Mouse (Mus musculus) neural tube, embryonic 11.5 days (tissue): ENCODE data around the gene Wdr91. TPM values are rescaled to one million over a fixed set of nuclear protein-coding genes. Genes with fewer than 3 reads are reported as not detected.

ENCODE experiments used
- ATAC-seq: fragments of 200-750 bp; cut with Nextera tagmentation; 2 replicates; pipeline ENCODE4 v1.8.0; 2017; ENCODE audit warnings: moderate number of reproducible peaks, mild to moderate bottlenecking, moderate TSS enrichment, moderate library complexity; ENCODE audit not compliant: insufficient read depth, low FRiP score, low TSS enrichment
- DNase-seq: peaks from one replicate; pipeline ENCODE4 v3.0.0-alpha.2; 2015; ENCODE audit warnings: low spot score
- H3K27ac ChIP-seq: fragments of 300-500 bp; sonication (generic); 2 replicates; pipeline ENCODE4 v1.5.1; 2014; ENCODE audit warnings: low read depth, mild to moderate bottlenecking, low read length
- H3K27me3 ChIP-seq: fragments of 300-500 bp; sonication (generic); 2 replicates; pipeline ENCODE4 v1.6.1; 2014; ENCODE audit warnings: mild to moderate bottlenecking, low read length, mixed read lengths; ENCODE audit not compliant: control insufficient read depth, insufficient read depth
- H3K36me3 ChIP-seq: fragments of 300-500 bp; sonication (generic); 2 replicates; pipeline ENCODE4 v1.6.1; 2014; ENCODE audit warnings: mild to moderate bottlenecking, low read length, moderate library complexity, mixed read lengths; ENCODE audit not compliant: control insufficient read depth, insufficient read depth
- H3K4me1 ChIP-seq: fragments of 300-500 bp; sonication (generic); 2 replicates; pipeline ENCODE4 v1.6.1; 2014; ENCODE audit warnings: low read length, mixed read lengths; ENCODE audit not compliant: control insufficient read depth, insufficient read depth
- H3K4me2 ChIP-seq: fragments of 300-500 bp; sonication (generic); 2 replicates; pipeline ENCODE4 v1.6.1; 2014; ENCODE audit warnings: low read depth, mild to moderate bottlenecking, moderate library complexity
- H3K4me3 ChIP-seq: fragments of 300-500 bp; sonication (generic); 2 replicates; pipeline ENCODE4 v1.5.1; 2014; ENCODE audit warnings: low read depth, low read length
- H3K9ac ChIP-seq: fragments of 300-500 bp; sonication (generic); 2 replicates; pipeline ENCODE4 v1.6.1; 2014; ENCODE audit warnings: mild to moderate bottlenecking, low read length
- H3K9me3 ChIP-seq: fragments of 300-500 bp; sonication (generic); 2 replicates; pipeline ENCODE4 v1.6.1; 2016; ENCODE audit warnings: low read length; ENCODE audit not compliant: control insufficient read depth
- WGBS: fragments of 180-500 bp; shearing (Covaris S2); extraction: QIAGEN DNeasy Blood & Tissue Kit; methylation state at CpG from one replicate; pipeline ENCODE4 v1.1.7; 2014; 5-methylcytosine and 5-hydroxymethylcytosine counted together
- polyA plus RNA-seq: library from polyadenylated mRNA; unstranded; fragments of >200 nt; fragmentation: Nextera tagmentation; extraction: Ambion mirVana; gene quantifications from 2 replicates; pipeline ENCODE4 v1.2.1, GENCODE M21; 2014

Gene Wdr91
- polyA plus RNA-seq, 1 experiment from 2014 or later, result 11.0 TPM

DNA sequence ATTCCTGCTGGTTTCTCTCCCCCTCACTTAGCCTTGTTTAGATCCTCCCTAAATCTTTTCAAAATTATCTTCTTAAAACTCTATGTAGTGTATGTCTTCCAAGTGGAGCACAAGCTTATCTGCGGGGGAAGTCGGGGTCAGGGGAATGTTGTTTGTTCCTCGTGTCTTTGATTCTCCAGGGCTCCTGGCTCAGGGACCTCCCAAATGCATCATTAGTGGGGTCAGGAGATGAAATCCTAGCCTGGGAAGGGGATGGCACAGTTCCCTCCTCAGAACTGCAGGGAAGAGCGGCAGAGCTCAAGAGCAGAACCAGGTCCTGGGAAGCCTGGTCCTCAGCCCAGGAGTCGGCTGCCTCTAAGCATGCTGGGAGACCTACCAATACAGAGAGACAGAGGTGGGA is 45.5 kb downstream of the Wdr91 start:
- H3K4me2 ChIP-seq, result no peak overlapping the region
- H3K4me1 ChIP-seq, result no peaks in the 10 kb centered on the region
- no peak overlapping the region for H3K27ac ChIP-seq
- no peak for ATAC-seq
- WGBS, result 68% methylated on average over 5 of the region's 5 CpGs
- no peaks in the 10 kb centered on the region for H3K9me3 ChIP-seq
- no peak overlapping the region for H3K4me3 ChIP-seq
- no peak overlapping the region for H3K9ac ChIP-seq
- H3K36me3 ChIP-seq, result no peaks in the 10 kb centered on the region
- no peak for DNase-seq
- no peaks in the 10 kb centered on the region for H3K27me3 ChIP-seq

DNA sequence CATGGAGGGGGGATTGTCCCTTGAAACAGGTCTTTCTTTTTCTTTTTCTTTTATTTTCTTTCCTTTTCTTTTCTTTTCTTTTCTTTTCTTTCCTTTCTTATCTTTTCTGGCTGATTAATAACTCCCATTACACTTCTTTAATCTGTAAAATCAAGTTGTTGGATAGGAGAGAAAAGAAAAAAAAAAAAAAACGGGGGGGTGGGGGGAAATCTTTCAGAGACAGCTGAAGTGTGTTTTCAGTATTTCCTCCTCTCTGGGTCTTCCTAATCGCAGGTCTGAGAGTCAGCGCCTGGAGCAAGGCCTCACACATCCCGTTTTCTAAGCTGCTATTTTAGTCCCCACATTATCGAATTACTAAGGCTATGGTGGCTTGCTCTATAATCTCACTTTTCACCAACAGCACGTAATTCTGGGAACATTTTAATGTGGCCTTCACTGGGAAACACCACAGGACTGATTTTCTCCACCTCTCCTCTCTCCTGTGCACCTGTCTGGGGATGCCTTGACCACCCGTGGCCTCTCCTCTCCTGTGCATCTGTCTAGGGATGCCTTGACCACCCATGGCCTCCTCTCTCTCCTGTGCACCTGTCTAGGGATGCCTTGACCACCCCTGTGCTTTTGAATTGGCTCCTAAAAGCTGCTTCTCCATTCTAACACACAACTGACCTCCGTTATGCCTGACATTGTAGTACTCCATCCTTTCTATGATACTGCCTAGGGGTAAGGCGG is 46.7 kb downstream of the Wdr91 start:
- DNase-seq (no peak), ATAC-seq (no peak)
- Histone ChIP-seq H3K27ac (no peak overlapping the region), H3K36me3 (no peaks in the 10 kb centered on the region), H3K4me2 (no peak overlapping the region), H3K27me3 (no peaks in the 10 kb centered on the region), H3K4me1 (no peaks in the 10 kb centered on the region), H3K9ac (no peak overlapping the region), H3K9me3 (no peaks in the 10 kb centered on the region), H3K4me3 (no peak overlapping the region)
- WGBS, result 73% methylated on average over 9 of the region's 9 CpGs

DNA sequence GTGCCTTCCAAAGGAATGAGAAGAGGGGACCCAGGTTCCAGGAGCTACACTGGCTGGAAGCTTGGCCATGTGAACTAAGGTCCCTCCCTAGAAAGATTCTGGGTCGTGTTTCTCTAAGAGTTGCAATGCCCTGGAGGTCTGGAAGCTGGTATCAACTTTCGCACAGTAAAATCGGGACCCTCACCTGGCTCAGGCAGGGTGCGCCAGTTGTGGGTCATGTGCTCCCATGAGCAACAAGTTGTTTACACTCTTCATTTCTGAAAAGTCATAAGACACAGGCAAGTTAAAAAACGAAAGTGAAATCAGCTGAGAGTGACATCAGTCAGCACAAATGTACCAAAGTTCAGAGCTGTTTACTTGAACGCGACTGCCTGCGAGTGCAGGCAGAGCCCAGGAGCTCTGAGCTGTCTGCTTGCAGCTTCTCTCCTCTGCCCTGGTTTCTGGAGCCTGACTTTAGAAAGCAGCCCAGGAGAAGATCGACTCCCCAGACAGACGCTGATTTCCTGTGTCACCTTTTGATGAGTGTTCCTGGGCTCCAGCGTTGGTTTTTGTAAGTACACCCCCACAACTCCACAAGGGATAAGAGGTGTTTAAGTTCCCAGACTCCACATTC is 47.8 kb downstream of the Wdr91 start, which contains the start of gene Tmem140:
Gene Tmem140 (plus strand): TSS at position 356 of the 613 bp plus-strand sequence.
- 55% methylated on average over 11 of the region's 11 CpGs for WGBS
- Histone ChIP-seq H3K4me3 (no peak within 1 kb of the TSS), H3K27ac (no peak within 1 kb of the TSS), H3K36me3 (no peaks in the 10 kb centered on the region), H3K4me1 (no peaks in the 10 kb centered on the region), H3K9me3 (no peaks in the 10 kb centered on the region), H3K9ac (no peak within 1 kb of the TSS), H3K27me3 (no peaks in the 10 kb centered on the region), H3K4me2 (no peak within 1 kb of the TSS)
- ATAC-seq, result no peak
- no peak for DNase-seq

DNA sequence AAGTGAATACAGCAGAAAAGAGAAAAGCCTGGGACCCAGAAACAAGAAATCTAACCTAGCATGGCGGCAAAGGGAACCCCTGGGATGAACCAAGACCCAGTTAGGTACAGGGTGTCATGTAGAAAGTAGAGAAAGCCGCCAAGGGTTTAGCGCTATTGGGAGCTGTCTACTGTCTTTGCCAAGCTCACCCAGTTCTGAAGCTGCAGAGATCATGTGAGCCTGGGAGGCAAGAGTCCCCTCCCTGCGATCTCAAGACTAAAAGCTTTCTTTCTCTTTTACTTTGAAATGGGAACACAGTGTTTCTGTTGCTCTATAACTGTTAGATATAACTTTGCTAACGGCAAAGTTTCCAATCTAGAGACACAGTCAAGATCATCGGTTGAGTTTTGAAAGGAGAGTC is 48.3 kb downstream of the Wdr91 start:
- H3K27ac ChIP-seq, result no peak overlapping the region
- H3K4me3 ChIP-seq, result no peak overlapping the region
- H3K9ac ChIP-seq, result no peak overlapping the region
- no peaks in the 10 kb centered on the region for H3K9me3 ChIP-seq
- H3K36me3 ChIP-seq, result no peaks in the 10 kb centered on the region
- H3K27me3 ChIP-seq, result no peaks in the 10 kb centered on the region
- 91% methylated on average over 6 of the region's 6 CpGs for WGBS
- no peaks in the 10 kb centered on the region for H3K4me1 ChIP-seq
- ATAC-seq (no peak), DNase-seq (no peak)
- H3K4me2 ChIP-seq, result no peak overlapping the region

DNA sequence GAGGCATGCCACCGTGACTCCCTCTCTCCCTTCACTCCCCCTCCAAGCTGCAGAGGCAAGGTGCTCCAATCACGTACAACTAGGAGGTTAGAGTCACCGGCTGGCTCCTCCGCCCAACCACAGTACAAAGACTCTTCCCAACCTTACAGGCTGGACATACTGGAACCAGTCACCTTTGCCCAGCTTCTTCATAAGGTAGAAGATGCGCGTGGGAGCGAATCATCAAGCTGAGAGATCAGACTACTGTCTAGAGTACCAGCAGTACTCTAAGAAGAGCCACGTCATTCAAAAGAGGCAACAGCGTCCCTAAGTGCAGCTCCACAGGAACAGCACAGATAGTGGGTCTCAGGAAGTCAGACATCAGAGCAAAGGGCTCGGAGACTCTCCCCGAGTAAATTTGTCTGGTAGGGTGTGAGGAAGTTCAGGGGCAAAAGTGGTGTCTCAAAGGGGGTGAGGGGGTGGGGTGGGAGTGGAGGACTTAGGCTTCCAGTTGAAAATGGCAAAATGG is 49.1 kb downstream of the Wdr91 start:
- H3K9me3 ChIP-seq, result no peaks in the 10 kb centered on the region
- H3K4me1 ChIP-seq, result no peaks in the 10 kb centered on the region
- WGBS, result 95% methylated on average over 11 of the region's 11 CpGs
- no peak overlapping the region for H3K27ac ChIP-seq
- no peaks in the 10 kb centered on the region for H3K36me3 ChIP-seq
- H3K27me3 ChIP-seq, result no peaks in the 10 kb centered on the region
- no peak overlapping the region for H3K4me3 ChIP-seq
- DNase-seq, result no peak
- H3K4me2 ChIP-seq, result no peak overlapping the region
- no peak for ATAC-seq
- no peak overlapping the region for H3K9ac ChIP-seq

DNA sequence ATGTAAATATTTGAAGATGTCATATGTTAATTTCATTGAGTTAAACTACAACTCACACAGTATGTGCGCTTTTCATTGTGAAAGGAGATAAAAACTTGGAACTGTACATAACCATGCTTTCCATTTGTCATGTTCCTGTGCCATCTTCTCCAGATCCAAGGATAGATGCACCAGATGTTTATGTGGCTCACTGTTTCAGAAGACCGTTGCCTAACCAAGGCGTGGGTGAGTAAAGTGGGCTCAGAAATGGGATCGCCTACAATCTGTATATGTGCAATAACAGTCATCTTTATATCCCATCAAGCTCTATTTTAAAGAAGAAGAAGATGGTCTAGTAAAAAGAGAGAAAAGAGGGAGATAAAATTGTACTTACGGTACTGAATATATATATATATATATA is 78.3 kb downstream of the Wdr91 start:
- no peak for ATAC-seq
- DNase-seq, result no peak

More for the DNA sequence above, 78.3 kb downstream of the Wdr91 start:
- Histone ChIP-seq H3K36me3 (no peaks in the 10 kb centered on the region), H3K27ac (no peak overlapping the region), H3K9me3 (no peaks in the 10 kb centered on the region), H3K4me1 (no peaks in the 10 kb centered on the region), H3K4me2 (no peak overlapping the region), H3K27me3 (no peaks in the 10 kb centered on the region), H3K4me3 (no peak overlapping the region), H3K9ac (no peak overlapping the region)
- WGBS, result 93% methylated on average over 5 of the region's 5 CpGs

Other genes starting within 250 kb of the Wdr91 start
- 5.7 and 6.2 TPM in 2 replicates for gene Agbl3, start 130.4 kb downstream of the Wdr91 start, polyA plus RNA-seq
- gene Tmem140, start 47.7 kb downstream of the Wdr91 start, polyA plus RNA-seq, result 0.51 and 1.3 TPM in 2 replicates
- 11.0 and 13.3 TPM in 2 replicates for gene Cyren, start 32.8 kb downstream of the Wdr91 start, polyA plus RNA-seq
- 0.20 TPM in 1 of 2 replicates, not detected in the other for gene Stra8, start 9.3 kb upstream of the Wdr91 start, polyA plus RNA-seq
- gene Slc23a4, start 77.5 kb upstream of the Wdr91 start, polyA plus RNA-seq, result 0.37 and 0.77 TPM in 2 replicates
- gene Cnot4, start 222.8 kb upstream of the Wdr91 start, polyA plus RNA-seq, result 36.3 and 38.8 TPM in 2 replicates